Mouse (Mus musculus) midbrain, embryonic 16.5 days (tissue): ENCODE measurements at regions not wholly inside any gene's neighbourhood (a gene's known extent, or its start where the extent isn't known, plus 50 kb on each side); places are given as distances from the start of the nearest gene placed in this dataset.

Experiments
- ATAC-seq: fragments of 200-750 bp; cut with Nextera tagmentation; 2 replicates; pipeline ENCODE4 v1.8.0; 2017; ENCODE audit warnings: moderate TSS enrichment
- H3K27ac ChIP-seq: fragments of 300-500 bp; sonication (generic); 2 replicates; pipeline ENCODE4 v1.5.1; 2014; ENCODE audit warnings: mild to moderate bottlenecking, low read length, mixed read lengths
- H3K27me3 ChIP-seq: fragments of 300-500 bp; sonication (generic); 2 replicates; pipeline ENCODE4 v1.6.1; 2014; ENCODE audit warnings: low read depth, low read length, mixed read lengths; ENCODE audit not compliant: control insufficient read depth, insufficient read depth
- H3K36me3 ChIP-seq: fragments of 300-500 bp; sonication (generic); 2 replicates; pipeline ENCODE4 v1.6.1; 2014; ENCODE audit warnings: mild to moderate bottlenecking, low read length, moderate library complexity, mixed read lengths; ENCODE audit not compliant: control insufficient read depth, insufficient read depth
- H3K4me1 ChIP-seq: fragments of 300-500 bp; sonication (generic); 2 replicates; pipeline ENCODE4 v1.6.1; 2014; ENCODE audit warnings: mild to moderate bottlenecking, low read length, mixed read lengths; ENCODE audit not compliant: control insufficient read depth, insufficient read depth
- H3K4me2 ChIP-seq: fragments of 300-500 bp; sonication (generic); 2 replicates; pipeline ENCODE4 v1.6.1; 2014; ENCODE audit warnings: mild to moderate bottlenecking, low read length, mixed read lengths
- H3K4me3 ChIP-seq: fragments of 300-500 bp; sonication (generic); 2 replicates; pipeline ENCODE4 v1.5.1; 2014; ENCODE audit warnings: low read depth, mild to moderate bottlenecking, low read length, moderate library complexity, mixed read lengths
- H3K9ac ChIP-seq: fragments of 300-500 bp; sonication (generic); 2 replicates; pipeline ENCODE4 v1.6.1; 2014; ENCODE audit warnings: low read depth, low read length, mixed read lengths
- H3K9me3 ChIP-seq: fragments of 300-500 bp; sonication (generic); replicated peaks from 2 replicates; pipeline ENCODE4 v1.6.1; 2014; ENCODE audit warnings: mild to moderate bottlenecking, low read length, mixed read lengths; ENCODE audit not compliant: control insufficient read depth, poor library complexity, severe bottlenecking
- WGBS: fragments of 180-500 bp; shearing (Covaris S2); extraction: QIAGEN DNeasy Blood & Tissue Kit; methylation state at CpG from one replicate; pipeline ENCODE4 v1.1.7; 2014; 5-methylcytosine and 5-hydroxymethylcytosine counted together

GRCm38 (mm10) chr14:102891552-102891951 lies 90.9 kb downstream of the Kctd12 start:
- H3K4me3 ChIP-seq, result no peak overlapping the region
- H3K9ac ChIP-seq, result no peak overlapping the region
- no peaks in the 10 kb centered on the region for H3K4me1 ChIP-seq
- no peak for ATAC-seq
- WGBS, result 22% methylated on average over 4 of the region's 4 CpGs
- no peaks in the 10 kb centered on the region for H3K27me3 ChIP-seq
- no peaks in the 10 kb centered on the region for H3K9me3 ChIP-seq
- H3K27ac ChIP-seq, result no peak overlapping the region
- H3K4me2 ChIP-seq, result no peak overlapping the region
- H3K36me3 ChIP-seq, result no peaks in the 10 kb centered on the region

GRCm38 (mm10) chr14:102885240-102885598 lies 97.2 kb downstream of the Kctd12 start:
- Histone ChIP-seq H3K9ac (no peak overlapping the region), H3K4me2 (no peak overlapping the region), H3K4me3 (no peak overlapping the region), H3K27ac (no peak overlapping the region), H3K27me3 (no peaks in the 10 kb centered on the region), H3K4me1 (no peaks in the 10 kb centered on the region), H3K9me3 (no peaks in the 10 kb centered on the region), H3K36me3 (no peaks in the 10 kb centered on the region)
- no peak for ATAC-seq
- WGBS, result 86% methylated on average over 2 of the region's 2 CpGs

- no peaks in the 10 kb centered on the region for H3K4me1 ChIP-seq
- WGBS, result 89% methylated on average over 10 of the region's 10 CpGs
- H3K27ac ChIP-seq, result no peak overlapping the region
- H3K4me2 ChIP-seq, result no peak overlapping the region
- no peaks in the 10 kb centered on the region for H3K9me3 ChIP-seq
- no peaks in the 10 kb centered on the region for H3K27me3 ChIP-seq
- no peak overlapping the region for H3K4me3 ChIP-seq
- no peak overlapping the region for H3K9ac ChIP-seq
- H3K36me3 ChIP-seq, result no peaks in the 10 kb centered on the region
- no peak for ATAC-seq
Observed at GRCm38 (mm10) chr14:102884539-102885239, 97.7 kb downstream of the Kctd12 start.

GRCm38 (mm10) chr14:102883344-102884122 lies 98.9 kb downstream of the Kctd12 start:
- no peaks in the 10 kb centered on the region for H3K27me3 ChIP-seq
- H3K9ac ChIP-seq, result no peak overlapping the region
- no peak overlapping the region for H3K4me3 ChIP-seq
- H3K9me3 ChIP-seq, result no peaks in the 10 kb centered on the region
- no peaks in the 10 kb centered on the region for H3K36me3 ChIP-seq
- H3K4me1 ChIP-seq, result no peaks in the 10 kb centered on the region
- WGBS, result 81% methylated on average over 15 of the region's 15 CpGs
- H3K4me2 ChIP-seq, result no peak overlapping the region
- no peak overlapping the region for H3K27ac ChIP-seq
- no peak for ATAC-seq

GRCm38 (mm10) chr14:102882281-102882680 lies 100.2 kb downstream of the Kctd12 start:
- 94% methylated on average over 3 of the region's 3 CpGs for WGBS
- H3K4me2 ChIP-seq, result no peak overlapping the region
- no peaks in the 10 kb centered on the region for H3K9me3 ChIP-seq
- no peaks in the 10 kb centered on the region for H3K4me1 ChIP-seq
- no peaks in the 10 kb centered on the region for H3K27me3 ChIP-seq
- H3K27ac ChIP-seq, result no peak overlapping the region
- H3K4me3 ChIP-seq, result no peak overlapping the region
- no peak for ATAC-seq
- H3K36me3 ChIP-seq, result no peaks in the 10 kb centered on the region
- H3K9ac ChIP-seq, result no peak overlapping the region

GRCm38 (mm10) chr14:102880658-102881083 lies 101.8 kb downstream of the Kctd12 start:
- H3K9ac ChIP-seq, result no peak overlapping the region
- no peak for ATAC-seq

GRCm38 (mm10) chr14:102878572-102878971 lies 103.9 kb downstream of the Kctd12 start:
- H3K36me3 ChIP-seq, result no peaks in the 10 kb centered on the region
- H3K4me1 ChIP-seq, result no peaks in the 10 kb centered on the region
- H3K27ac ChIP-seq, result no peak overlapping the region
- H3K9ac ChIP-seq, result no peak overlapping the region
- ATAC-seq, result no peak
- H3K27me3 ChIP-seq, result no peaks in the 10 kb centered on the region
- H3K9me3 ChIP-seq, result no peaks in the 10 kb centered on the region
- no peak overlapping the region for H3K4me3 ChIP-seq
- WGBS, result 85% methylated on average over 6 of the region's 6 CpGs
- H3K4me2 ChIP-seq, result no peak overlapping the region

More at GRCm38 (mm10) chr14:102880658-102881083, 101.8 kb downstream of the Kctd12 start:
- no peak overlapping the region for H3K4me3 ChIP-seq
- no peaks in the 10 kb centered on the region for H3K9me3 ChIP-seq
- WGBS, result 91% methylated on average over 1 of the region's 1 CpGs
- no peaks in the 10 kb centered on the region for H3K27me3 ChIP-seq
- no peaks in the 10 kb centered on the region for H3K36me3 ChIP-seq
- H3K4me2 ChIP-seq, result no peak overlapping the region
- no peaks in the 10 kb centered on the region for H3K4me1 ChIP-seq
- H3K27ac ChIP-seq, result no peak overlapping the region

GRCm38 (mm10) chr14:102868160-102868559 lies 114.3 kb downstream of the Kctd12 start:
- WGBS, result 80% methylated on average over 1 of the region's 1 CpGs
- Histone ChIP-seq H3K9ac (no peak overlapping the region), H3K27ac (no peak overlapping the region), H3K9me3 (no peaks in the 10 kb centered on the region), H3K4me3 (no peak overlapping the region), H3K27me3 (no peaks in the 10 kb centered on the region), H3K4me2 (no peak overlapping the region), H3K4me1 (no peaks in the 10 kb centered on the region), H3K36me3 (no peaks in the 10 kb centered on the region)
- no peak for ATAC-seq

GRCm38 (mm10) chr14:102867697-102868096 lies 114.7 kb downstream of the Kctd12 start:
- no peak overlapping the region for H3K4me3 ChIP-seq
- ATAC-seq, result no peak
- no peak overlapping the region for H3K9ac ChIP-seq
- 90% methylated on average over 2 of the region's 2 CpGs for WGBS
- no peaks in the 10 kb centered on the region for H3K4me1 ChIP-seq
- H3K36me3 ChIP-seq, result no peaks in the 10 kb centered on the region
- H3K4me2 ChIP-seq, result no peak overlapping the region
- H3K9me3 ChIP-seq, result no peaks in the 10 kb centered on the region
- H3K27ac ChIP-seq, result no peak overlapping the region
- H3K27me3 ChIP-seq, result no peaks in the 10 kb centered on the region
